Mouse (Mus musculus) heart, embryonic 10.5 days (tissue): ENCODE results near the gene Cacnb4. TPM values are rescaled to one million over a fixed set of nuclear protein-coding genes. Genes with fewer than 3 reads are reported as not detected.

Experiments used
- DNase-seq: peaks from one replicate; pipeline ENCODE4 v3.0.0-alpha.2; 2017; ENCODE audit warnings: low spot score
- H3K27ac ChIP-seq: fragments of 300-500 bp; sonication (generic); 2 replicates; pipeline ENCODE4 v1.5.1; 2016; ENCODE audit warnings: mild to moderate bottlenecking
- H3K27me3 ChIP-seq: fragments of 300-500 bp; sonication (generic); 2 replicates; pipeline ENCODE4 v1.6.1; 2016; ENCODE audit warnings: mild to moderate bottlenecking; ENCODE audit not compliant: poor library complexity, insufficient read depth, severe bottlenecking
- H3K36me3 ChIP-seq: fragments of 300-500 bp; sonication (generic); 2 replicates; pipeline ENCODE4 v1.6.1; 2016; ENCODE audit warnings: mild to moderate bottlenecking, moderate library complexity
- H3K4me1 ChIP-seq: fragments of 300-500 bp; sonication (generic); 2 replicates; pipeline ENCODE4 v1.6.1; 2016; ENCODE audit warnings: mild to moderate bottlenecking
- H3K4me3 ChIP-seq: fragments of 300-500 bp; sonication (generic); 2 replicates; pipeline ENCODE4 v1.5.1; 2016; ENCODE audit warnings: mild to moderate bottlenecking, moderate library complexity
- H3K9me3 ChIP-seq: fragments of 300-500 bp; sonication (generic); 2 replicates; pipeline ENCODE4 v1.6.1; 2016; ENCODE audit warnings: mild to moderate bottlenecking, moderate library complexity
- WGBS: fragments of 180-500 bp; shearing (Covaris S2); methylation state at CpG from one replicate; pipeline ENCODE4 v1.1.7; 2016; 5-methylcytosine and 5-hydroxymethylcytosine counted together
- polyA plus RNA-seq: library from polyadenylated mRNA; unstranded; fragments of >200 nt; fragmentation: Nextera tagmentation; extraction: Ambion mirVana; gene quantifications from 2 replicates; pipeline ENCODE4 v1.2.1, GENCODE M21; 2016

Gene Cacnb4
- polyA plus RNA-seq, 1 experiment from 2014 or later: 0.29 TPM

DNA sequence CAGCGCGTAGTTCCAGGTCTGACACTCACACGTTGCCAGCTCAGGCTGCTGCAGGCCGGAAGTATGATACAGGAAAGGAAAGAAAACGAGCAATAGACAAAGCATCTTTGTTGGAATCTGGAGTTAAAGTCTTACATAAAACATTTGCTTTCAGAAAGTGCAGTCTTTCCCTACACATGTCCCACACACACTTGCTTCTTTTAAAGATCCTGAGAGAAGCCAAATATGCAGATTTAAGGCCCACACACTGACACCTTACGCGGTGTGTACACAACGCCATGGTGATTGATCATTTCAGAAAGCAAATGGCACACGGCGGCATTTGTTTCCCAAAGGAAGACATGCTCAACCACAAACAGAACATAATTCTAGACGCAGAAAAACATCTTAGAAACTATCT lies 129.3 kb downstream of the Cacnb4 start:
- WGBS: 82% methylated on average over 11 of the region's 11 CpGs

DNA sequence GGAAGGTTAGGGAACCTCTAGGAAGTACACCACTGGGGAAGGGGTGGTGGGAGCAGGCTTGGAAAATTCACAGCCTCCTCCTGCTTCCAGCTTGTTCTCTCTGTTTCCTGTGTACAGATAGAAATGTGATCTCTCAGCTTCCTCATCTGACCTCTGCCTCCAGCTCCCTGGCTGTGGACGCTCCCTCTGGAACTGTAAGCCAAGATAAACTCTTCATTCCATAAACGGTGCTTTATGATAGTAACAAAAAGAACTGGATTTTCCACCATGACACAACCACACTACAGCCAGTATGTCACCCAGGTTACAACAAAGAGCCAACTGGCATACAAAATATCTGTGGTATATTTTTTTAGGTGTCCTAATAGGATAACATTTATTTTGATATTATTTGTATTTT lies 132.1 kb downstream of the Cacnb4 start:
- Histone ChIP-seq H3K36me3 (no peaks in the 10 kb centered on the region), H3K27me3 (no peaks in the 10 kb centered on the region), H3K4me3 (no peak overlapping the region), H3K4me1 (no peaks in the 10 kb centered on the region), H3K27ac (no peak overlapping the region), H3K9me3 (no peaks in the 10 kb centered on the region)
- WGBS: 78% methylated on average over 2 of the region's 2 CpGs
- peak; percentile 45 for DNase-seq

More for the DNA sequence above, 129.3 kb downstream of the Cacnb4 start:
- Histone ChIP-seq H3K4me1 (no peaks in the 10 kb centered on the region), H3K36me3 (no peaks in the 10 kb centered on the region), H3K9me3 (no peaks in the 10 kb centered on the region), H3K27ac (no peak overlapping the region), H3K4me3 (no peak overlapping the region), H3K27me3 (no peaks in the 10 kb centered on the region)
- peak; percentile 2 for DNase-seq

DNA sequence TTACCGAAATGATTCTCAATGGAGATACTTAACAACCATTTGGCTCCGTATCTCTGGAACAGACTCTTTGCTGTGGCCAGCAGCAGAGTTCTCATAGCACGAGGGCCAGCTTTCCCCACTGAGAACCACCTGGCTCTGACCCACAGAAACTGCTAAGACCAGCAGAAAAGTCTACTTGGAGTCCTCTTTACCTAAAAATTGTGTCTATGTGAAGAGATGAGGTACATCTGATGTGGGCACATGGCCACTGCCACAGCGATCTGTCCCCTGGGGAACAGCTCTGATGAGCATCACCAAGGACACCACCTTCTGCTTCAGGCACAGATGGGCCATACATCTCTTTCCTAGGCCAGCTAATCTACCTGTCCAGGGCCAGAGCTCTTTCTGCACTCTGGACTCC lies 135.6 kb downstream of the Cacnb4 start:
- peak; percentile 55 for DNase-seq
- H3K4me1 ChIP-seq: no peaks in the 10 kb centered on the region
- no peak overlapping the region for H3K4me3 ChIP-seq
- H3K27ac ChIP-seq: no peak overlapping the region
- H3K9me3 ChIP-seq: no peaks in the 10 kb centered on the region
- 95% methylated on average over 4 of the region's 4 CpGs for WGBS
- H3K27me3 ChIP-seq: no peaks in the 10 kb centered on the region
- H3K36me3 ChIP-seq: no peaks in the 10 kb centered on the region

DNA sequence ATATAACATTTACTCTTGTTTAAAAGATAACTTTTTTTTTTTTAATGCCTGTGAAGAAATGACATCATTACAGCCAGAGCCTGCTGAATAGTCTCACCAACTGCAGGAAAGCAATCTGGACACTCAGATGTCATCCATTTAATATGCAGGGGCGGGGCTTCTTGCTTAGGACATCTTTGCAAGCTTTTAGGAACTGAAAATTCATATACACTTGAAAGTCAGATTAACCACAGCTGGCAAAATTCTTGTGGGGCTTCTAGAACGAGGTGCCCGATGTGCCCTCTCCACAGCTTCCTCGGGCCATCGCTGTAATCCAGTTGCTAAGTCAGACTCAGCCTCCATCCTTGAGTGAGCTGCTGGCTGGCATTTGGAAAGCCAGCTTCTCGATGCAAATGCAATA lies 137.3 kb downstream of the Cacnb4 start:
- Histone ChIP-seq H3K36me3 (no peaks in the 10 kb centered on the region), H3K27ac (no peak overlapping the region), H3K9me3 (no peaks in the 10 kb centered on the region), H3K4me1 (no peaks in the 10 kb centered on the region), H3K4me3 (no peak overlapping the region), H3K27me3 (no peaks in the 10 kb centered on the region)
- peak; percentile 27 for DNase-seq
- 87% methylated on average over 6 of the region's 6 CpGs for WGBS

DNA sequence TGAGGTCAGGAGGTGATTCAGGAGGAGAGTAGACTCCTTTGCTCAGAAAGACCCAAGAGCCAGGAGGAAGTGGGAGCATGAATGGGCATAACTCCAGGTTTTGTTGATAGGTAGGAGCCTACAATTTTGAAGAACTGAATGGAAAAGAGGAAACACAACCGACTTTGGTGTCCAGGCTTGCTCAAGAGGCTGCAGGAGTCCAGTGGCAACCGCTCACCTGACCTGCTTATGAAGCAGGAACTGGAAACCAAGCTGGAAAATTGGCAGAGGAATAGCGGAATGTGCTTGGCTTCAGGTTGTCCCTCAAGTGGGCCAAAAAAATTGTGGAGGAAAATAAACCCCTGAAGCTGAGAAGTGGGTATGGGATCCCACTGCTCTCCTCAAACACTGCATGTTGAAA lies 139.0 kb downstream of the Cacnb4 start:
- Histone ChIP-seq H3K27me3 (no peaks in the 10 kb centered on the region), H3K4me1 (no peaks in the 10 kb centered on the region), H3K27ac (no peak overlapping the region), H3K4me3 (no peak overlapping the region), H3K36me3 (no peaks in the 10 kb centered on the region), H3K9me3 (no peaks in the 10 kb centered on the region)
- DNase-seq: peak; percentile 53
- WGBS: 86% methylated on average over 3 of the region's 3 CpGs

DNA sequence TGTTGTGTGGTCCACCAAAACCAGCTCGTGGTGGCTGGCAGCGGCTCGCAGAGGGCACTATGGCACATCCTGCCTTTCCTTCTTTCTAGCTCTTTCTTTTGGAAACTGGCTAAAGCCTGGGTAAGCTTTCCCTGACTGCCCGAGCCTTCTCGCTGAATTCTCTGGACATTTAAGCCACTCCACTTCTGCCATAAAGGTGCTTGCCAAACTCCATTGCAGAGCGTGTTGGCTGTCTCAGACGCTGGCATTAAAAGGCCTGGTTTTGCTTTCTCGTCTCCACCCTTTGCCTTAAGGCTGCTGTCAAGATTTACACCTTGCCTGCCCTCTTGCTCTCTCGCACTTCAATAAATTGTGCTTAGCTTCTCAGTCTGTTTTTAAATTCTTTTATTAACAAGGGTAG lies 139.5 kb downstream of the Cacnb4 start:
- peak; percentile 24 for DNase-seq
- Histone ChIP-seq H3K4me3 (no peak overlapping the region), H3K9me3 (no peaks in the 10 kb centered on the region), H3K4me1 (no peaks in the 10 kb centered on the region), H3K27ac (no peak overlapping the region), H3K27me3 (no peaks in the 10 kb centered on the region), H3K36me3 (no peaks in the 10 kb centered on the region)
- WGBS: 89% methylated on average over 9 of the region's 9 CpGs

DNA sequence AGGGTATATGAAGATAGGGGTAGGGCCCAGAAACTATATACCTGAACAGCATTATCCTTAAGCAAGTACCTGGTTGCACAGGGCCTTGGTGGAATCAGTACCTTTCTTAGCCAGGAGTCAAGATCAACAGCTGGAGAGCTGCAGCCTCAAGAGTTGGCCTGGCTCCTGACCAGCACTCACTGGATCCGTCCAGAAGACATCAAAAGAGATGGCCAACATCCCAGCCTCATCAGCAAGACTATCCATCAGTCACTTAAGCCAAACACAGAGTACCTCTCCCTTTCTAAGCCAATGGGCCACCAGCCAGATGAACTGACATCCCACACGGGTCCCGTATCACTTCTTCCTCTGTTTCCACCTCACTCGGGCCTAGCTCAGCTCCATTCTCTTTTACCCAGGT lies 140.1 kb downstream of the Cacnb4 start:
- H3K27ac ChIP-seq: no peak overlapping the region
- no peaks in the 10 kb centered on the region for H3K4me1 ChIP-seq
- WGBS: 79% methylated on average over 4 of the region's 4 CpGs
- H3K36me3 ChIP-seq: no peaks in the 10 kb centered on the region
- H3K4me3 ChIP-seq: no peak overlapping the region
- no peaks in the 10 kb centered on the region for H3K9me3 ChIP-seq
- DNase-seq: peak; percentile 52
- H3K27me3 ChIP-seq: no peaks in the 10 kb centered on the region

DNA sequence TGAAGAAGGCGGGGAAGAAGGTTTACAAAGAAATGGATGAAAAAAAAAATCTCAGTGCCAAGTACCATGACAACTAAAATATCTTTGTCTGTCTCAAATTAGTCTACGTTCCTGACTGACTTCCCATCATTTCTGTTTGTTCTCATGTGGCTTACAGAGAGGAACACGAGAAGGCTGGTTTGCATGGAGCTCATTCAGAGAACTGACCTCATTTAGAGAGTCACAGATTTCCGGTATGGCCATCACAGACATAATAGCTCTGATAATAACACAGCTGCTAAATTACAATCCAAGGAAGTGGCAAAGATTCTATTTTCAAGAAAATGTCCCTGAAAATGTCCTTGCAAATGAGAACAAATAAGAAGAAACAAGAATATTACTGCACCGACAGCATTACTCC lies 142.9 kb downstream of the Cacnb4 start:
- H3K27me3 ChIP-seq: no peaks in the 10 kb centered on the region
- H3K9me3 ChIP-seq: no peaks in the 10 kb centered on the region
- H3K4me1 ChIP-seq: no peaks in the 10 kb centered on the region
- 82% methylated on average over 5 of the region's 5 CpGs for WGBS
- DNase-seq: peak; percentile 33
- H3K4me3 ChIP-seq: no peak overlapping the region
- no peak overlapping the region for H3K27ac ChIP-seq
- no peaks in the 10 kb centered on the region for H3K36me3 ChIP-seq

DNA sequence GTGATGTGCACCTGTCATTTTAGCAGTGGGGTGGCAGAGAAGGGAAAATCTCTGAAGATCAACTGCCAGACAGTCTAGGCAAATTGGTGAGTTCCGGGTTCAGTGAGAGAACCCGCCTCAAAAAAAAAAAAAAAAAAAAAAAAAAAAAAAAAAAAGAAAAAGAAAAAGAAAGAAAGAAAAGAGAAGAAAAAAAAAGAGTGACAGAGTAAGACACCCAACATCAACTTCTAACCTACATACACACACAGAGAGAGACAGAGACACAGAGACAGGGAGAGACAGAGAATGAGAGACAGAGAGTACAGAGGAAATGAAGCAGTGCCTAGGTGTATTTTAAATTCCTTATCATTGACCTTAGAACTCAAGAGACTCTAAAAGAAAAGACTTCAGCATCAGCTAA lies 146.1 kb downstream of the Cacnb4 start:
- 78% methylated on average over 2 of the region's 2 CpGs for WGBS
- Histone ChIP-seq H3K4me1 (no peaks in the 10 kb centered on the region), H3K27me3 (no peaks in the 10 kb centered on the region), H3K9me3 (no peaks in the 10 kb centered on the region), H3K27ac (no peak overlapping the region), H3K36me3 (no peaks in the 10 kb centered on the region), H3K4me3 (no peak overlapping the region)
- no peak for DNase-seq

DNA sequence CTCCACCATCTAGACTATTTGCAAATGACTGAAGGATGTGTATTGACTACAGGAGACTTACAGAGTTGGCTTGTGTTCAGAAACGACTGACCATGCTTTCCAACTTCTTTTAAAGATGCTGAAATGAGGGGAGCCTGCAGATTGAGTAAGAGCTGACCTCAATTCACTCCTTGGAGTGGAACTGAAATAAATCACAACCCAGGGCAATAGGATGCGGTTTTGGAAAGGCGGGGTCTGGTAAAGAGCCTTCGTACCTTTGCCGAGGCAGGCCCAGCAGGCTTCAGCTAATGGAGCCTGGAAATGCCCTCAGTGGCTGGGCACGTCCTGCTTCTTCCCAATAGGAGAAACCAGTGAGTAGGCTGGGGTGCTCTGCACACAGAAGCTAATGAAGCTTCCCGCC lies 147.4 kb downstream of the Cacnb4 start:
- WGBS: 85% methylated on average over 7 of the region's 7 CpGs
- H3K27me3 ChIP-seq: no peaks in the 10 kb centered on the region

DNA sequence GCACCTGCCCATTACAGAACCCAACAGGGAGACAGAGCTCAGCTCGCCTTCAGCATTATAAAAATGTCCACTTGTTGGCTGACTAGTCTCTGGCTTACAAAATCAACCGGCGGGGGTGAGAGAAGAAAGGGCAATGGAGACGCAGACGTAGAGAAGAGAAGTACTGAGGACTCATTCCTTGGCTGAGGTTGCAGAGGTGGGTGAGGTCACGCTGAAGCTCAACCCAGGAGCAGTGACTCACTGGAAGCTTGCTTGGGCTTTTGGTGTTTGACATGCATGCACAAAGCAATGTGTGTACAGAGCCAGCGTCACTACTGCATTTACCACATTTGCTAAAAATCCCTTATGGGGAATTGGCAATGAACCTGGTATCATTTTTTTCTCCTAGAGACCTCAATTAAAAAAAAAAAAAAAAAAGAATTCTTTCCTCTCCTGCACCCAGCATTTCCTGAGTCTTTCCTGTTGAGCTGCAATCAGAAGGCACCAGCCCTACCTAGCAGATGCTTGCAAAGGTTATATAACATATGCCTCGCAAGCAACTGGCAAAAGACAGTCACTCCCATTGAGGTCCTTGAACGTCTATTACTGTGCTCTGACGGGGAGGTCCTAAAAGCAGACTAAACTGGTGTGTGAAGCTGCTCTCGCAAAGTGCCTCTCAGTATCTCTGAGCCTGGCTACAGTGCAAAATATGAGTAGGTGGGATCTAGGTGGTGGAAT lies 150.6 kb downstream of the Cacnb4 start:
- no peaks in the 10 kb centered on the region for H3K9me3 ChIP-seq
- H3K4me1 ChIP-seq: no peaks in the 10 kb centered on the region
- no peak for DNase-seq
- H3K36me3 ChIP-seq: no peaks in the 10 kb centered on the region
- no peak overlapping the region for H3K27ac ChIP-seq
- WGBS: 66% methylated on average over 11 of the region's 11 CpGs
- no peaks in the 10 kb centered on the region for H3K27me3 ChIP-seq
- no peak overlapping the region for H3K4me3 ChIP-seq

More for the DNA sequence above, 147.4 kb downstream of the Cacnb4 start:
- Histone ChIP-seq H3K4me1 (no peaks in the 10 kb centered on the region), H3K4me3 (no peak overlapping the region), H3K36me3 (no peaks in the 10 kb centered on the region), H3K27ac (no peak overlapping the region), H3K9me3 (no peaks in the 10 kb centered on the region)
- no peak for DNase-seq

DNA sequence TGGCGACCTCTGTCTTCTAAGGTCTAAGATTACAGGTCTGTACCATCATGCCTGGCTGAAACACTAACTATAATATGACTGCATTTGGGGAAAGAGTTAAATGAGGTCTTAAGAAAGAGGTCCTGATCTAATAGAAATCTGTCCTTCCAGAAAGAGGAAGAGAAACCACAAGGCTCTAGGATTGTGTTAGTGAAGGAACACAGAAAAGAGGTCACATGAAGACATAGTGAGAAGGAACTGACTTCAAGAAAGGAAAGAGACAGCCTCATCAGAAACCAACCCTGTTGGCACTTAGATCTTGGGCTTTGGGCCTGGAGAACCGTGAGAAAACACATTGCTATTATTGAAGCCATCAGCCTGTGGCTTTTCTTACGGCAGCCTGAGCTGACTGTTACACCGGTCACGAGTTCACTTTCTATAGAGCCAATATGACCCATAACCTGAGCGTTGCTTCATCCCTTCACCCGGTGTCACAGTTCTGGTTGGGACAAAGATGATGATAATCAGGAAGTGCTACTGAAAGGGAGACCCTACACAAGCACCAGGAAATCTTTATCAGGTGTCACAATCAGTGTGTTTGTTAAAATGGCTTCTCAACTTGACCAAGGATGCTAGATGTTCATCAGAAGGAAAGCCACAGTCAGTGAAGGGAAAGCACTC lies 153.4 kb downstream of the Cacnb4 start:
- Histone ChIP-seq H3K9me3 (no peaks in the 10 kb centered on the region), H3K36me3 (no peaks in the 10 kb centered on the region), H3K27ac (no peak overlapping the region), H3K4me1 (no peaks in the 10 kb centered on the region), H3K4me3 (no peak overlapping the region), H3K27me3 (no peaks in the 10 kb centered on the region)
- DNase-seq: no peak
- WGBS: 91% methylated on average over 7 of the region's 7 CpGs

DNA sequence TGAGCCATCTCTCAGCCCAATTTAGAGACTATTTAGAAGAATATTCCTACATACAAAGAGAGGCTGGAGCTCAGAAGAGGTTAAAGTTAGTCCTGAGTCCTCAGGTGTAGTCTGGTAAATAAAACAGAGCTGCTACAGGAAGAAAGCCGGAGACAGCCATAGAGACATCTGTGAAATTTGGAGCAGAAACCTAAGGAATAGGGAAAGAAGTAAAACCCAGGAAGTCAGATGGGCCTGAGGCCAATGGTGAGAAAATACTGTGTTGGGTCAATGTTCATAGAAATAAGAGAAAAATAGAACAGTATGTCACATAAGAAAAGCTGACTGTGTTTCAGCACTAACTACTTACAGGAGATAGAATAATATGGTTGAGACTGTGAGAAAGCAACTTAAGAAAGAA lies 155.6 kb downstream of the Cacnb4 start:
- DNase-seq: no peak
- no peak overlapping the region for H3K4me3 ChIP-seq
- H3K9me3 ChIP-seq: no peaks in the 10 kb centered on the region
- no peaks in the 10 kb centered on the region for H3K27me3 ChIP-seq
- WGBS: 82% methylated on average over 1 of the region's 1 CpGs
- no peaks in the 10 kb centered on the region for H3K36me3 ChIP-seq
- no peak overlapping the region for H3K27ac ChIP-seq
- H3K4me1 ChIP-seq: no peaks in the 10 kb centered on the region

DNA sequence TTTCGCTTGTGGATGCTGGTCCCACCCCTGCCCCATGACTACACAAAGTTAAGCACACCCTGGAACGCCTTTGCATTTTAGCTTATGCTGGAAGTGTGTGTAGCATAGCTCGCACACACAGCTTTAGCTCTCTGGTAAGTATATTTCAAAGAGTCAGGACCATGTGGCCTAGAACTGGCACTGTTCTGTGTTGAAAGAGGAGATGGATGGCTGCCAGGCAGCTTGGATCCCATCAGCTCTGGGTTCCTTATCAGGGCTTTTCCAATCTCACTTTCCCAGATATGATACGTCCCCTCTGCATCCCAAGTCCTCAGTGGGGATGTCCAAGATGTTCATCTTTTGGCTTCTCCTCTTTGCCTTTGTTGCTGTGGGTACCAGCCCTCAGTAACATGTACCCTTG lies 157.9 kb downstream of the Cacnb4 start:
- WGBS: 78% methylated on average over 4 of the region's 4 CpGs
- Histone ChIP-seq H3K9me3 (no peaks in the 10 kb centered on the region), H3K27ac (no peak overlapping the region), H3K4me1 (no peaks in the 10 kb centered on the region), H3K27me3 (no peaks in the 10 kb centered on the region), H3K4me3 (no peak overlapping the region), H3K36me3 (no peaks in the 10 kb centered on the region)
- no peak for DNase-seq
